32 mouse cellular contexts compared by ENCODE assay signal in the genomic region with DNA sequence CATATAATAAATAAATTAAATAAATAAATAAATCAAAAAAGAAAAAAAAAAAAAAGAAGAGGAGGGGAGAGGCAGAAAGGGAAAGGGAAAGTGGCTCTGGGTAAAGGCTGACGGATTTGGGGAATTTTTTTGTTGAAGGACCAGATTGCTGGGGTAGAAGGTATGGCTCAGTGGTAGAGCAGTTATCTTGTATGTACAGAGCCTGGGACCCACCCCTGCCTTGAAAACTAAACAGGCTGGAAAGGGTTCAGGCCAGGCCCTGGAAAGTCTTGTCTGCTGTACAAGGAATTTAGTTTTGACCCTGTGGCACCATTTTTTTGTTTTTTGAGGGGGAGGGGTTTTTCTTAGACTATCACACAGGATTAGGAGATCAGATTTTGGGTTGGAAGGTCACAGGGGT. TPM values are rescaled to one million over a fixed set of nuclear protein-coding genes. Genes with fewer than 3 reads are reported as not detected.
DNase-seq lines count a peak whose midpoint lies in the region; ATAC-seq and TF ChIP-seq lines count a peak whose summit lies in the region.
"Had no signal": no experiment of that assay in that cellular context is flagged by ENCODE, and none has a peak within 500 bp of the region (broad histone marks: within the 10 kb centered on the region; RNA-seq: fewer than 3 reads in every experiment).

No protein-coding gene starts in this region.

- H3K27ac ChIP-seq in liver, embryonic 11.5 days (ENCODE audit: low read depth, low read length) = no peak overlapping the region
- H3K27ac ChIP-seq in liver, embryonic 14.5 days = no peak overlapping the region
- H3K27ac ChIP-seq in stomach, postnatal 0 days (replicated peaks) = no peak overlapping the region
- H3K27ac ChIP-seq: embryonic facial prominence, embryonic 12.5 days; embryonic facial prominence, embryonic 15.5 days; forebrain, embryonic 10.5 days; gastrocnemius, adult 2 months; heart, embryonic 15.5 days; hindbrain, embryonic 14.5 days had no signal

- H3K27me3 ChIP-seq in liver, embryonic 11.5 days (replicated peaks; ENCODE audit: control insufficient read depth, insufficient read depth, low read length) = no peaks in the 10 kb centered on the region
- H3K27me3 ChIP-seq in liver, embryonic 14.5 days (ENCODE audit: control insufficient read depth, insufficient read depth, low read length) = no peaks in the 10 kb centered on the region
- H3K27me3 ChIP-seq in stomach, postnatal 0 days (ENCODE audit: control insufficient read depth, insufficient read depth, low read length) = no peaks in the 10 kb centered on the region
- H3K27me3 ChIP-seq: CH12.LX; embryonic facial prominence, embryonic 12.5 days; embryonic facial prominence, embryonic 15.5 days; forebrain, embryonic 13.5 days; heart, embryonic 12.5 days; heart, embryonic 15.5 days; Patski had no signal

- WGBS in liver, embryonic 11.5 days = 75% methylated on average over 1 of the region's 1 CpGs
- 54% methylated on average over 1 of the region's 1 CpGs for WGBS in liver, embryonic 14.5 days (ENCODE audit: insufficient replicate concordance)
- WGBS in stomach, postnatal 0 days = 76% methylated on average over 1 of the region's 1 CpGs

- H3K4me2 ChIP-seq in liver, embryonic 11.5 days = no peak overlapping the region
- no peak overlapping the region for H3K4me2 ChIP-seq in liver, embryonic 14.5 days (ENCODE audit: low read depth)
- no peak overlapping the region for H3K4me2 ChIP-seq in stomach, postnatal 0 days (replicated peaks; ENCODE audit: low read depth)
- H3K4me2 ChIP-seq: embryonic facial prominence, embryonic 12.5 days; embryonic facial prominence, embryonic 15.5 days; forebrain, embryonic 13.5 days; heart, embryonic 12.5 days; heart, embryonic 15.5 days; hindbrain, embryonic 14.5 days had no signal

- H3K9ac ChIP-seq in liver, embryonic 11.5 days (ENCODE audit: low read depth, low read length) = no peak overlapping the region
- H3K9ac ChIP-seq in liver, embryonic 14.5 days (replicated peaks) = peak overlapping the region; percentile 31
- no peak overlapping the region for H3K9ac ChIP-seq in stomach, postnatal 0 days (ENCODE audit: low read length)
- H3K9ac ChIP-seq: embryonic facial prominence, embryonic 12.5 days; embryonic facial prominence, embryonic 15.5 days; forebrain, embryonic 13.5 days; heart, embryonic 12.5 days; heart, embryonic 15.5 days; hindbrain, embryonic 14.5 days had no signal

- no peak for TF ChIP-seq CTCF in liver, embryonic 14.5 days (IDR thresholded peaks at IDR 0.05; ENCODE audit: low read depth)
- TF ChIP-seq CTCF in stomach, postnatal 0 days (IDR thresholded peaks at IDR 0.05; ENCODE audit: low read depth) = no peak

- peak; percentile 68; the same call in 1 of the 2 replicates for ATAC-seq in erythroblast, adult 5-6 weeks (replicated peaks; ENCODE audit: low FRiP score, poor library complexity, severe bottlenecking)
- ATAC-seq in liver, embryonic 11.5 days (replicated peaks; ENCODE audit: low FRiP score) = peak; percentile 57; the same call in 1 of the 2 replicates
- peak; percentile 60 for ATAC-seq in liver, embryonic 14.5 days (ENCODE audit: insufficient read depth)
- no peak for ATAC-seq in stomach, postnatal 0 days (ENCODE audit: low FRiP score, low TSS enrichment)
- ATAC-seq: forebrain, embryonic 13.5 days; forebrain, embryonic 16.5 days; hindbrain, postnatal 0 days; inflammation-experienced regulatory T-cells, adult 6 months; Patski had no signal

- no peaks in the 10 kb centered on the region for H3K9me3 ChIP-seq in liver, embryonic 11.5 days (ENCODE audit: control insufficient read depth, low read length)
- H3K9me3 ChIP-seq in liver, embryonic 14.5 days (ENCODE audit: control insufficient read depth, low read length) = no peaks in the 10 kb centered on the region
- H3K9me3 ChIP-seq in stomach, postnatal 0 days (ENCODE audit: control insufficient read depth, low read length) = no peaks in the 10 kb centered on the region
- H3K9me3 ChIP-seq: embryonic facial prominence, embryonic 12.5 days; embryonic facial prominence, embryonic 15.5 days; forebrain, embryonic 10.5 days; forebrain, embryonic 13.5 days; G1E; heart, embryonic 12.5 days; heart, embryonic 15.5 days had no signal

- TF ChIP-seq EP300 in liver, embryonic 14.5 days (IDR thresholded peaks at IDR 0.05; ENCODE audit: low read depth) = no peak
- TF ChIP-seq EP300 in stomach, postnatal 0 days (optimal IDR thresholded peaks at IDR 0.05) = no peak

- no peaks in the 10 kb centered on the region; the same call in 1 of the 2 replicates for H3K36me3 ChIP-seq in liver, embryonic 11.5 days (ENCODE audit: control insufficient read depth, insufficient read depth, low read length)
- H3K36me3 ChIP-seq in liver, embryonic 14.5 days (replicated peaks; ENCODE audit: control insufficient read depth, insufficient read depth, low read depth) = no peaks in the 10 kb centered on the region; the same call in 1 of the 2 replicates
- no peaks in the 10 kb centered on the region for H3K36me3 ChIP-seq in stomach, postnatal 0 days (ENCODE audit: control insufficient read depth, insufficient read depth, low read length)
- H3K36me3 ChIP-seq: embryonic facial prominence, embryonic 12.5 days; heart, embryonic 12.5 days; heart, embryonic 15.5 days had no signal

- H3K4me3 ChIP-seq in liver, embryonic 11.5 days (ENCODE audit: low read depth, low read length) = no peak overlapping the region
- H3K4me3 ChIP-seq in liver, embryonic 14.5 days (ENCODE audit: insufficient read depth in 1 of 2, low read depth in 2 of 2, low read length in 2 of 2) = no peak overlapping the region
- no peak overlapping the region for H3K4me3 ChIP-seq in stomach, postnatal 0 days (ENCODE audit: low read depth, low read length)
- H3K4me3 ChIP-seq: embryonic facial prominence, embryonic 12.5 days; embryonic facial prominence, embryonic 15.5 days; erythroblast, embryonic 14.5 days; forebrain, embryonic 10.5 days; forebrain, embryonic 13.5 days; gastrocnemius, adult 2 months; heart, embryonic 12.5 days; heart, embryonic 15.5 days had no signal

- peaks cover 10% of the 10 kb centered on the region for H3K4me1 ChIP-seq in liver, embryonic 11.5 days (replicated peaks; ENCODE audit: control insufficient read depth, insufficient read depth, low read length)
- H3K4me1 ChIP-seq in liver, embryonic 14.5 days (replicated peaks; ENCODE audit: control insufficient read depth in 2 of 2, insufficient read depth in 2 of 2, low read length in 1 of 2) = peaks cover 13 to 14% of the 10 kb centered on the region in 2 experiments
- no peaks in the 10 kb centered on the region for H3K4me1 ChIP-seq in stomach, postnatal 0 days (replicated peaks; ENCODE audit: control insufficient read depth, insufficient read depth)
- H3K4me1 ChIP-seq: embryonic facial prominence, embryonic 12.5 days; embryonic facial prominence, embryonic 15.5 days; forebrain, embryonic 10.5 days; heart, embryonic 12.5 days; heart, embryonic 15.5 days had no signal

- no peak for DNase-seq in liver, embryonic 11.5 days (ENCODE audit: low spot score)
- DNase-seq in liver, embryonic 14.5 days (ENCODE audit: low read depth in 3 of 3, low spot score in 3 of 3) = no peak
- no peak for DNase-seq in stomach, postnatal 0 days (ENCODE audit: low spot score)
- no peak for DNase-seq in embryo, embryonic 10 days (ENCODE audit: low spot score)
- no peak for DNase-seq in heart, adult 8-10 months (ENCODE audit: low spot score)
- DNase-seq: adrenal gland, postnatal 10 days; adrenal gland, postnatal 36 days; B cell, adult 2 months; cerebellum, adult 18-20 months; cerebellum, adult 9-10 months; cerebellum, postnatal 14 days; gastrocnemius, adult 2 months; gastrocnemius, postnatal 14 days; heart, adult 11 months; heart, postnatal 10 days; heart, postnatal 36 days had no signal

RNA-seq across cellular contexts. Expression of a gene that starts 7.0 kb away (rescaled TPM):
- 54.3 and 54.8 TPM in 2 replicates for total RNA-seq in erythroblast, adult 5-6 weeks (2015; ENCODE audit: low replicate concordance)
- total RNA-seq in erythroblast, adult 5-6 weeks (2017; ENCODE audit: low replicate concordance) = 10.6 and 24.4 TPM in 2 replicates
- polyA plus RNA-seq in liver, embryonic 11.5 days (2014; fragmentation: Nextera tagmentation; extraction: Ambion mirVana) = 144 and 160 TPM in 2 replicates
- 16.7 and 26.4 TPM in 2 replicates for polyA plus RNA-seq in liver, embryonic 14.5 days (2012; rRNA removed)
- polyA plus RNA-seq in liver, embryonic 14.5 days (2014; fragmentation: Nextera tagmentation; extraction: Ambion mirVana) = 78.2 and 80.2 TPM in 2 replicates
- polyA plus RNA-seq in stomach, postnatal 0 days (2015; fragmentation: Nextera tagmentation; extraction: Ambion mirVana) = 25.0 and 27.3 TPM in 2 replicates
- 1 to 10 TPM; 2.2 to 5.9 (median 4.1) TPM for total RNA-seq in heart, adult 8-10 months (2022)
- total RNA-seq: CH12.LX had no signal

RNA-seq across cellular contexts. Expression of a gene that starts 14.8 kb away (rescaled TPM):
- 7.9 and 14.6 TPM in 2 replicates for total RNA-seq in erythroblast, adult 5-6 weeks (2015; ENCODE audit: low replicate concordance)
- total RNA-seq in erythroblast, adult 5-6 weeks (2017; ENCODE audit: low replicate concordance) = 13.4 and 17.6 TPM in 2 replicates
- 53.5 and 56.7 TPM in 2 replicates for polyA plus RNA-seq in liver, embryonic 11.5 days (2014; fragmentation: Nextera tagmentation; extraction: Ambion mirVana)
- polyA plus RNA-seq in liver, embryonic 14.5 days (2012; rRNA removed) = 27.1 and 31.4 TPM in 2 replicates
- polyA plus RNA-seq in liver, embryonic 14.5 days (2014; fragmentation: Nextera tagmentation; extraction: Ambion mirVana) = 38.9 and 42.7 TPM in 2 replicates
- 18.5 and 21.1 TPM in 2 replicates for polyA plus RNA-seq in stomach, postnatal 0 days (2015; fragmentation: Nextera tagmentation; extraction: Ambion mirVana)
- total RNA-seq in heart, adult 8-10 months (2022) = 10 to 100 TPM; 77.8 to 99.2 (median 86.0) TPM

RNA-seq across cellular contexts. Expression of a gene that starts 22.1 kb away (rescaled TPM):
- total RNA-seq in erythroblast, adult 5-6 weeks (2015; ENCODE audit: low replicate concordance) = 6.0 and 9.6 TPM in 2 replicates
- 25.0 and 28.8 TPM in 2 replicates for total RNA-seq in erythroblast, adult 5-6 weeks (2017; ENCODE audit: low replicate concordance)
- 130 TPM in 2 replicates for polyA plus RNA-seq in liver, embryonic 11.5 days (2014; fragmentation: Nextera tagmentation; extraction: Ambion mirVana)
- 53.5 and 54.8 TPM in 2 replicates for polyA plus RNA-seq in liver, embryonic 14.5 days (2012; rRNA removed)
- 45.8 and 48.7 TPM in 2 replicates for polyA plus RNA-seq in liver, embryonic 14.5 days (2014; fragmentation: Nextera tagmentation; extraction: Ambion mirVana)
- 43.3 and 44.3 TPM in 2 replicates for polyA plus RNA-seq in stomach, postnatal 0 days (2015; fragmentation: Nextera tagmentation; extraction: Ambion mirVana)
- total RNA-seq in heart, adult 8-10 months (2022) = 10 to 100 TPM; 19.9 to 24.6 (median 22.9) TPM

RNA-seq across cellular contexts. Expression of a gene that starts 22.8 kb away (rescaled TPM):
- total RNA-seq in erythroblast, adult 5-6 weeks (2015; ENCODE audit: low replicate concordance) = 58.9 and 59.8 TPM in 2 replicates
- total RNA-seq in erythroblast, adult 5-6 weeks (2017; ENCODE audit: low replicate concordance) = 85.0 and 116 TPM in 2 replicates
- 458 and 504 TPM in 2 replicates for polyA plus RNA-seq in liver, embryonic 11.5 days (2014; fragmentation: Nextera tagmentation; extraction: Ambion mirVana)
- polyA plus RNA-seq in liver, embryonic 14.5 days (2012; rRNA removed) = 209 and 251 TPM in 2 replicates
- 522 and 566 TPM in 2 replicates for polyA plus RNA-seq in liver, embryonic 14.5 days (2014; fragmentation: Nextera tagmentation; extraction: Ambion mirVana)
- 0.51 and 0.82 TPM in 2 replicates for polyA plus RNA-seq in stomach, postnatal 0 days (2015; fragmentation: Nextera tagmentation; extraction: Ambion mirVana)
- total RNA-seq in heart, adult 8-10 months (2022) = not detected
- total RNA-seq: adrenal gland, adult 18-20 months; gastrocnemius, adult 2 months; heart, postnatal 36 days had no signal
- polyA plus RNA-seq: inflammation-experienced regulatory T-cells, adult 6 months had no signal

RNA-seq across cellular contexts. Expression of a gene that starts 29.4 kb away (rescaled TPM):
- total RNA-seq in erythroblast, adult 5-6 weeks (2015; ENCODE audit: low replicate concordance) = 31.9 and 44.9 TPM in 2 replicates
- 85.2 and 99.8 TPM in 2 replicates for total RNA-seq in erythroblast, adult 5-6 weeks (2017; ENCODE audit: low replicate concordance)
- polyA plus RNA-seq in liver, embryonic 11.5 days (2014; fragmentation: Nextera tagmentation; extraction: Ambion mirVana) = 11.5 and 12.7 TPM in 2 replicates
- 9.6 and 11.0 TPM in 2 replicates for polyA plus RNA-seq in liver, embryonic 14.5 days (2012; rRNA removed)
- 8.4 and 8.5 TPM in 2 replicates for polyA plus RNA-seq in liver, embryonic 14.5 days (2014; fragmentation: Nextera tagmentation; extraction: Ambion mirVana)
- polyA plus RNA-seq in stomach, postnatal 0 days (2015; fragmentation: Nextera tagmentation; extraction: Ambion mirVana) = 15.9 and 17.4 TPM in 2 replicates
- 10 to 100 TPM in 3 of 4 experiments, 1 to 10 TPM in 1; 7.9 to 15.7 (median 12.3) TPM for total RNA-seq in heart, adult 8-10 months (2022)
